ENCODE assay signal across 21 mouse cellular contexts in genomic region chr11:99316543-99316942, GRCm38 (mm10). TPM values are rescaled to one million over a fixed set of nuclear protein-coding genes. Genes with fewer than 3 reads are reported as not detected.
DNase-seq lines count a peak whose midpoint lies in the region; ATAC-seq and TF ChIP-seq lines count a peak whose summit lies in the region.
"Had no signal": no experiment of that assay in that cellular context is flagged by ENCODE, and none has a peak within 500 bp of the region (broad histone marks: within the 10 kb centered on the region; RNA-seq: fewer than 3 reads in every experiment).

No protein-coding gene starts in this region.

- H3K4me2 ChIP-seq in embryonic facial prominence, embryonic 14.5 days (ENCODE audit: low read depth, low read length), result no peak overlapping the region
- H3K4me2 ChIP-seq in hindbrain, embryonic 14.5 days (replicated peaks), result no peak overlapping the region
- H3K4me2 ChIP-seq in hindbrain, embryonic 12.5 days (replicated peaks), result no peak overlapping the region
- H3K4me2 ChIP-seq: heart, embryonic 12.5 days had no signal

- no peak for TF ChIP-seq POLR2A in kidney, adult 2 months (IDR thresholded peaks at IDR 0.05; ENCODE audit: low read depth, low read length)
- no peak for TF ChIP-seq POLR2A in brain, embryonic 14.5 days (IDR thresholded peaks at IDR 0.05; ENCODE audit: borderline replicate concordance, extremely low read depth, insufficient read depth, insufficient read length, poor library complexity, severe bottlenecking)

- WGBS in embryonic facial prominence, embryonic 14.5 days, result 61% methylated on average over 8 of the region's 8 CpGs
- WGBS in embryonic facial prominence, embryonic 10.5 days, result 74% methylated on average over 8 of the region's 8 CpGs
- 38% methylated on average over 8 of the region's 8 CpGs for WGBS in hindbrain, embryonic 14.5 days
- WGBS in hindbrain, embryonic 12.5 days, result 54% methylated on average over 8 of the region's 8 CpGs
- WGBS in kidney, adult 2 months, result 49% methylated on average over 8 of the region's 8 CpGs

- H3K9ac ChIP-seq in embryonic facial prominence, embryonic 14.5 days (ENCODE audit: low read depth, low read length), result no peak overlapping the region
- H3K9ac ChIP-seq in hindbrain, embryonic 14.5 days, result no peak overlapping the region
- no peak overlapping the region for H3K9ac ChIP-seq in hindbrain, embryonic 12.5 days
- H3K9ac ChIP-seq: forebrain, postnatal 0 days; heart, embryonic 12.5 days had no signal

- H3K9me3 ChIP-seq in embryonic facial prominence, embryonic 14.5 days (ENCODE audit: control insufficient read depth, low read length), result no peaks in the 10 kb centered on the region
- no peaks in the 10 kb centered on the region for H3K9me3 ChIP-seq in embryonic facial prominence, embryonic 10.5 days
- no peaks in the 10 kb centered on the region for H3K9me3 ChIP-seq in hindbrain, embryonic 14.5 days (ENCODE audit: control insufficient read depth, low read length)
- H3K9me3 ChIP-seq in hindbrain, embryonic 12.5 days (replicated peaks), result no peaks in the 10 kb centered on the region
- H3K9me3 ChIP-seq: heart, embryonic 12.5 days had no signal

- H3K27ac ChIP-seq in embryonic facial prominence, embryonic 14.5 days (replicated peaks; ENCODE audit: low read depth, low read length), result no peak overlapping the region
- no peak overlapping the region for H3K27ac ChIP-seq in embryonic facial prominence, embryonic 10.5 days (replicated peaks)
- H3K27ac ChIP-seq in hindbrain, embryonic 14.5 days, result 0 out of 2 replicates have a peak overlapping the region, but pooled peaks have one; percentile 14
- no peak overlapping the region for H3K27ac ChIP-seq in hindbrain, embryonic 12.5 days
- no peak overlapping the region for H3K27ac ChIP-seq in kidney, adult 2 months (ENCODE audit: insufficient read depth, low read depth, low read length)

- H3K4me1 ChIP-seq in embryonic facial prominence, embryonic 14.5 days (ENCODE audit: control insufficient read depth, insufficient read depth, low read length), result no peaks in the 10 kb centered on the region
- H3K4me1 ChIP-seq in embryonic facial prominence, embryonic 10.5 days, result no peaks in the 10 kb centered on the region
- H3K4me1 ChIP-seq in hindbrain, embryonic 14.5 days (replicated peaks; ENCODE audit: control insufficient read depth, insufficient read depth, low read length), result peaks cover 6% of the 10 kb centered on the region; the same call in 1 of the 2 replicates
- 0 out of 2 replicates have a peak, but pooled peaks cover 4% of the 10 kb centered on the region for H3K4me1 ChIP-seq in hindbrain, embryonic 12.5 days
- peaks cover 2% of the 10 kb centered on the region; the same call in 1 of the 2 replicates for H3K4me1 ChIP-seq in kidney, adult 2 months (ENCODE audit: control insufficient read depth, insufficient read depth, low read length)
- H3K4me1 ChIP-seq: heart, embryonic 12.5 days had no signal

- DNase-seq in embryonic facial prominence, embryonic 14.5 days (ENCODE audit: low spot score), result peak; percentile 23
- DNase-seq in embryonic facial prominence, embryonic 10.5 days (ENCODE audit: low spot score), result no peak
- DNase-seq in hindbrain, embryonic 14.5 days (ENCODE audit: low spot score), result no peak
- DNase-seq in kidney, postnatal 10 days, result peak; percentile 29
- DNase-seq in kidney, adult 2 months, result no peak
- DNase-seq in brain, embryonic 14.5 days (ENCODE audit: low read depth), result peak; percentile 46
- DNase-seq: adrenal gland, postnatal 10 days; cerebellum, adult 11-12 months; cerebellum, adult 9-10 months; cerebellum, postnatal 25 days; forebrain, postnatal 0 days; gastrocnemius, postnatal 14 days had no signal

- no peak for TF ChIP-seq CTCF in kidney, adult 2 months (conservative IDR thresholded peaks at IDR 0.05; ENCODE audit: insufficient read depth, insufficient read length, low read depth, low read length)
- TF ChIP-seq CTCF in brain, embryonic 14.5 days (IDR thresholded peaks at IDR 0.05; ENCODE audit: borderline replicate concordance, extremely low read depth, insufficient read depth, insufficient read length), result no peak

- no peak for ATAC-seq in embryonic facial prominence, embryonic 14.5 days (ENCODE audit: low read depth)
- no peak for ATAC-seq in hindbrain, embryonic 14.5 days (ENCODE audit: low FRiP score)
- ATAC-seq in hindbrain, embryonic 12.5 days (ENCODE audit: low FRiP score), result no peak
- ATAC-seq: forebrain, postnatal 0 days; intestine, embryonic 16.5 days had no signal

- H3K27me3 ChIP-seq in embryonic facial prominence, embryonic 14.5 days (replicated peaks; ENCODE audit: control insufficient read depth, insufficient read depth, low read length), result no peaks in the 10 kb centered on the region
- H3K27me3 ChIP-seq in embryonic facial prominence, embryonic 10.5 days (replicated peaks; ENCODE audit: low read depth, poor library complexity, severe bottlenecking), result no peaks in the 10 kb centered on the region
- no peaks in the 10 kb centered on the region for H3K27me3 ChIP-seq in hindbrain, embryonic 14.5 days (ENCODE audit: control insufficient read depth, insufficient read depth, low read length)
- H3K27me3 ChIP-seq in hindbrain, embryonic 12.5 days, result no peaks in the 10 kb centered on the region
- no peaks in the 10 kb centered on the region for H3K27me3 ChIP-seq in kidney, adult 2 months (replicated peaks; ENCODE audit: control insufficient read depth, insufficient read depth, low read length)

- no peak overlapping the region for H3K4me3 ChIP-seq in embryonic facial prominence, embryonic 14.5 days (ENCODE audit: low read depth, low read length)
- H3K4me3 ChIP-seq in embryonic facial prominence, embryonic 10.5 days, result no peak overlapping the region
- no peak overlapping the region for H3K4me3 ChIP-seq in hindbrain, embryonic 14.5 days (replicated peaks; ENCODE audit: low read length)
- H3K4me3 ChIP-seq in hindbrain, embryonic 12.5 days, result no peak overlapping the region
- no peak overlapping the region for H3K4me3 ChIP-seq in kidney, adult 2 months (ENCODE audit: insufficient read depth, low read depth, low read length)
- H3K4me3 ChIP-seq: heart, embryonic 12.5 days had no signal

- no peaks in the 10 kb centered on the region for H3K36me3 ChIP-seq in embryonic facial prominence, embryonic 14.5 days (ENCODE audit: control insufficient read depth, insufficient read depth, low read length)
- no peaks in the 10 kb centered on the region for H3K36me3 ChIP-seq in embryonic facial prominence, embryonic 10.5 days (replicated peaks)
- H3K36me3 ChIP-seq in hindbrain, embryonic 14.5 days (replicated peaks; ENCODE audit: control insufficient read depth, insufficient read depth), result no peaks in the 10 kb centered on the region
- H3K36me3 ChIP-seq in hindbrain, embryonic 12.5 days, result no peaks in the 10 kb centered on the region
- H3K36me3 ChIP-seq in kidney, adult 2 months (ENCODE audit: control insufficient read depth, insufficient read depth, low read length), result no peaks in the 10 kb centered on the region
- H3K36me3 ChIP-seq: heart, embryonic 12.5 days had no signal

RNA-seq across cellular contexts. Expression of gene Krt25, which starts 6.2 kb away (rescaled TPM):
- polyA plus RNA-seq in embryonic facial prominence, embryonic 14.5 days (2014; fragmentation: Nextera tagmentation; extraction: Ambion mirVana), result 4.4 and 6.2 TPM in 2 replicates
- not detected in 2 replicates for polyA plus RNA-seq in embryonic facial prominence, embryonic 10.5 days (2016; fragmentation: Nextera tagmentation; extraction: Ambion mirVana)
- 0.75 and 0.81 TPM in 2 replicates for polyA plus RNA-seq in hindbrain, embryonic 14.5 days (2014; fragmentation: Nextera tagmentation; extraction: Ambion mirVana)
- polyA plus RNA-seq in hindbrain, embryonic 12.5 days (2016; fragmentation: Nextera tagmentation; extraction: Ambion mirVana), result not detected in 2 replicates
- polyA plus RNA-seq in kidney, adult 2 months (2012; rRNA removed), result 0.03 TPM in 1 of 2 replicates, not detected in the other
- 0.04 and 0.05 TPM in 2 replicates for polyA plus RNA-seq in brain, embryonic 14.5 days (2012; rRNA removed)
- polyA plus RNA-seq: C2C12; embryonic facial prominence, embryonic 11.5 days; forebrain, embryonic 11.5 days; gonadal fat pad, adult 2 months; heart, embryonic 12.5 days had no signal

RNA-seq across cellular contexts. Expression of gene Krt26, which starts 21.2 kb away (rescaled TPM):
- 0.24 and 0.42 TPM in 2 replicates for polyA plus RNA-seq in embryonic facial prominence, embryonic 14.5 days (2014; fragmentation: Nextera tagmentation; extraction: Ambion mirVana)
- polyA plus RNA-seq in embryonic facial prominence, embryonic 10.5 days (2016; fragmentation: Nextera tagmentation; extraction: Ambion mirVana), result 0.06 TPM in 1 of 2 replicates, not detected in the other
- 0.26 TPM in 1 of 2 replicates, not detected in the other for polyA plus RNA-seq in hindbrain, embryonic 14.5 days (2014; fragmentation: Nextera tagmentation; extraction: Ambion mirVana)
- 0.27 and 0.30 TPM in 2 replicates for polyA plus RNA-seq in hindbrain, embryonic 12.5 days (2016; fragmentation: Nextera tagmentation; extraction: Ambion mirVana)
- polyA plus RNA-seq in kidney, adult 2 months (2012; rRNA removed), result not detected in 2 replicates
- 0.06 and 0.08 TPM in 2 replicates for polyA plus RNA-seq in brain, embryonic 14.5 days (2012; rRNA removed)
- polyA plus RNA-seq: C2C12; forebrain, embryonic 11.5 days; gonadal fat pad, adult 2 months; heart, embryonic 12.5 days; heart, embryonic 16.5 days; intestine, embryonic 16.5 days had no signal

RNA-seq across cellular contexts. Expression of gene Krt24, which starts 31.5 kb away (rescaled TPM):
- polyA plus RNA-seq in embryonic facial prominence, embryonic 14.5 days (2014; fragmentation: Nextera tagmentation; extraction: Ambion mirVana), result 0.10 and 0.26 TPM in 2 replicates
- polyA plus RNA-seq in embryonic facial prominence, embryonic 10.5 days (2016; fragmentation: Nextera tagmentation; extraction: Ambion mirVana), result not detected in 2 replicates
- polyA plus RNA-seq in hindbrain, embryonic 14.5 days (2014; fragmentation: Nextera tagmentation; extraction: Ambion mirVana), result not detected in 2 replicates
- polyA plus RNA-seq in hindbrain, embryonic 12.5 days (2016; fragmentation: Nextera tagmentation; extraction: Ambion mirVana), result not detected in 2 replicates
- not detected in 2 replicates for polyA plus RNA-seq in kidney, adult 2 months (2012; rRNA removed)
- 0.08 TPM in 1 of 2 replicates, not detected in the other for polyA plus RNA-seq in brain, embryonic 14.5 days (2012; rRNA removed)
- polyA plus RNA-seq: C2C12; cortical plate, adult 2 months; forebrain, embryonic 11.5 days; gonadal fat pad, adult 2 months; heart, embryonic 12.5 days; heart, embryonic 16.5 days; intestine, embryonic 16.5 days had no signal

RNA-seq across cellular contexts. Expression of gene Krt27, which starts 34.4 kb away (rescaled TPM):
- 3.2 and 6.1 TPM in 2 replicates for polyA plus RNA-seq in embryonic facial prominence, embryonic 14.5 days (2014; fragmentation: Nextera tagmentation; extraction: Ambion mirVana)
- 0.15 TPM in 1 of 2 replicates, not detected in the other for polyA plus RNA-seq in embryonic facial prominence, embryonic 10.5 days (2016; fragmentation: Nextera tagmentation; extraction: Ambion mirVana)
- 0.13 TPM in 1 of 2 replicates, not detected in the other for polyA plus RNA-seq in hindbrain, embryonic 14.5 days (2014; fragmentation: Nextera tagmentation; extraction: Ambion mirVana)
- not detected in 2 replicates for polyA plus RNA-seq in hindbrain, embryonic 12.5 days (2016; fragmentation: Nextera tagmentation; extraction: Ambion mirVana)
- not detected in 2 replicates for polyA plus RNA-seq in kidney, adult 2 months (2012; rRNA removed)
- 0.05 TPM in 1 of 2 replicates, not detected in the other for polyA plus RNA-seq in brain, embryonic 14.5 days (2012; rRNA removed)
- polyA plus RNA-seq: C2C12; cortical plate, adult 2 months; forebrain, embryonic 11.5 days; gonadal fat pad, adult 2 months; heart, embryonic 12.5 days; heart, embryonic 16.5 days; intestine, embryonic 16.5 days had no signal

RNA-seq across cellular contexts. Expression of gene Krt28, which starts 58.2 kb away (rescaled TPM):
- 2.8 and 3.4 TPM in 2 replicates for polyA plus RNA-seq in embryonic facial prominence, embryonic 14.5 days (2014; fragmentation: Nextera tagmentation; extraction: Ambion mirVana)
- 0.26 and 0.39 TPM in 2 replicates for polyA plus RNA-seq in embryonic facial prominence, embryonic 10.5 days (2016; fragmentation: Nextera tagmentation; extraction: Ambion mirVana)
- 0.38 and 0.59 TPM in 2 replicates for polyA plus RNA-seq in hindbrain, embryonic 14.5 days (2014; fragmentation: Nextera tagmentation; extraction: Ambion mirVana)
- polyA plus RNA-seq in hindbrain, embryonic 12.5 days (2016; fragmentation: Nextera tagmentation; extraction: Ambion mirVana), result 0.21 and 0.27 TPM in 2 replicates
- polyA plus RNA-seq in kidney, adult 2 months (2012; rRNA removed), result 0.05 TPM in 1 of 2 replicates, not detected in the other
- 0.23 and 0.25 TPM in 2 replicates for polyA plus RNA-seq in brain, embryonic 14.5 days (2012; rRNA removed)
- polyA plus RNA-seq: gonadal fat pad, adult 2 months; heart, embryonic 16.5 days had no signal

Comparison
In these comparisons a context has a peak if more than half of its experiments do, and no peak if none do; other contexts are left out.
1. DNase-seq: peak in embryonic facial prominence, embryonic 14.5 days (single experiment), kidney, postnatal 10 days (single experiment) and brain, embryonic 14.5 days (single experiment); none in embryonic facial prominence, embryonic 10.5 days (single experiment), hindbrain, embryonic 14.5 days (single experiment) and kidney, adult 2 months (single experiment).